Mouse (Mus musculus): ENCODE results near the gene Gm4553.
"Not testable (repeated sequence)": the region's sequence is repeated elsewhere in the genome, so short reads cannot be mapped to it uniquely, and the experiment has no call there.

Gene Gm4553

DNA sequence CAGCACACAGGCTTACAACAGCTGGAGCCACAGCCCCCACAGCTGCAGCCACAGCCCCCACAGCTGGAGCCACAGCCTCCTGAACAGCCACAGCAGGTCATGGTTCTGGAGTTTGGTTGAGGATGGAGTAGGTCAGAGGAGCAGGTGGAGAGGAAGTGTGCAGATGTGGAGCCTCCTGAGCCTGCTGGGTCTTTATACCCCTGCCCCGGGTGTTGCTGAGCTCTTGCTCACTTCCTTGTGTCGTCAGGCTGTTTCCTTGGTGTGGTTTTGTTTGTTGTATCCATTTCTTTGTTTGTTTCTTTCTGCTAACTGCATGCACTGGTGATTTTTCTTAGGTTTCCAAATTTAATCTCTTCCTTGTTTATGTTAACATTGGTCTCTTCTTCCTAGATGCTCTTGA, 29.6 kb downstream of the Gm4553 start, which contains the start of gene Gm39115:
Gene Gm39115, minus strand, starts transcription at position 101 of the 400 bp plus-strand sequence.
- in situ Hi-C loops (cut with MboI; ENCODE audit: low sequenced_read_pairs): not testable (repeated sequence)

DNA sequence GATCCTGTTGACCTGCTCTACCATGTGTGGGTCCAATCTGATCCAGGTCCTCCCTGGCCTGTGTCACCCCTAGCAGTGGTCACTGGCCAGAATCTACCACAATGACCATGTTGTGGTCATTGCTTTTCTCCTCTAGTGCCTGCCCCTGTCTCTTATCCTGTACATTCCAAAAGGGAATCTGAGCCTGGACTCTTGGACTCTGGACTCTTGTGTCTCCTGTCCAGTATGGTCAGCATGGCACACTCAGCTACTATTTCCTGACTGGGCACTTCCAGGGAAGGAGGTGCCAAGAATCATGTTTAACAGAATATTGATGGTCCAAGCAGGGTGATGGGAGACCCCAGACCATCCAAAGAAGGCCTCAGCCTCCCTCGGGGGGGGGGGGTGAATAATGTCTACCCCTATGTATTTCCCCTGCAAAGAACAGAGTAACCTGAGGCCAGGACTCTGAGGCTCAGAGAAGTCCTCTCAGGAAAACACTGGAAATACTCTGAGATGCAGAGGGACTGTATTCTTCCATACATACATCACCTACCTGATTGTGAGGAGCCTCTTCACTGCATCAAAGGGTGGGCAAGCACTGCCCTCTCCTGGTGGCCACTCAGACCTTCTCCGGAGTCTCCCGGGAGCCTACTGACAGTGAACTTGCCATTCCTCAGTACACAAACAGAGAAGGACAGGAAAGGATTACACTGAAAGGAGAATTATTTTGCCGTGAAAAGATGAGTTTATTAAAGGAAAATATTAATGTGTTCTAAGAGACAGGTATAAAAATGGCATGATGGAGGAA, 31.1 kb downstream of the Gm4553 start:
- in situ Hi-C loops (cut with MboI; ENCODE audit: low sequenced_read_pairs): no loop called here

DNA sequence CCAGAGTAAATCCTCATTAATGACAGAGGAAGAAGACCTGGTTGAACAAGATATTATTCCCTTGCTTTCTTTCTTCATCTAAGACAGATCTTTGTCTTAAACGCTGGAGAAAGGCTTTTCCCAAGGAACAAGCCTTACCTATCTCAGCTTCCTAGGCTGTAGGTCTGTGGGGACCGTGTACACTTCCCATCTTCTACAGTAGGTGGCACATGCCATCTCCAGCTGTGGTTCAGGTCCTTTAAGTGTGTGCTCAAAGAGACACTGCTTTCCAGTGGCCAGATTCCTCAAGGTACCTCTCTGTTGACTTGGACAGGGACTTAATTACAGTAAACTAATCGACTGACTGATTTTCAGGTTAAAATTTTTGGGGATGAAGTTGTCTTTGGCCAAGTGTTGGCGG, 36.7 kb downstream of the Gm4553 start:
- in situ Hi-C loops (cut with MboI; ENCODE audit: low sequenced_read_pairs): no loop called here

DNA sequence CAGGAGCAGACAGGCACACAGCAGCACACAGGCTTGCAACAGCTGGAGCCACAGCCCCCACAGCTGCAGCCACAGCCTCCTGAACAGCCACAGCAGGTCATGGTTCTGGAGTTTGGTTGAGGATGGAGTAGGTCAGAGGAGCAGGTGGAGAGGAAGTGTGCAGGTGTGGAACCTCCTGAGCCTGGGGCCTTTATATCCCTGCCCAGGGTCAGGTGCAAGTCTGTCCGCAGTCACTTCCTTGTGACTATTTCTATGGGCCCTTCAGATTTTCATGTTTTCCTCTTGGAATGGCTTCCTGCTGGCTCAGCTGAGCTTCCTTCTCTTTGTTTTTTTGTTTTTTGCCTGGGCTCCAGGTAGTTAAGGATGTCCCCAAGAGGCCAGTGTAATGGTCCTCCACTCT, 44.9 kb downstream of the Gm4553 start, which contains the start of gene Gm45618:
Gene Gm45618, minus strand, starts transcription at position 101 of the 400 bp plus-strand sequence.
- in situ Hi-C loops (cut with MboI; ENCODE audit: low sequenced_read_pairs): not testable (repeated sequence)

DNA sequence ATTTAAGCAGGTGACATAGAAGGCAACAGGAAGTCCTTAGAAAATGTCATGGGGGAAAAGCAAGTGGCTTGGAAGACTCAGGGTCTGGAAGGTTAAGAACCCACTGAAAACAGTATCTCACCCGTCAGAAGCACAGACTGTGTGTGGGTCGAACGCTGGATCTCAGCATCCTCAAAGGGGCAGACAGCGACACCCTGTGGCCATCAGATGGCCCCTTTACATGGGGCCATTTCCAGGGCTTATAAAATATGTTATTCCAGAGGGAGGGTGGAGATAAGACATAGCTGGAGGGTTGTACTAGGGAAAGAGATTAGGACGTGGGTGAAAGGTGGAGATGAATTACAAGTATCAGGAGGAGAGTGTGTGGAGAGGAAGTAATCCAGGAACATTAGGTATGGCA, 45.9 kb downstream of the Gm4553 start:
- in situ Hi-C loops (cut with MboI; ENCODE audit: low sequenced_read_pairs): no loop called here

All from CH12F3 (cell line).